Mouse (Mus musculus) hindbrain, embryonic 11.5 days (tissue): ENCODE results near the gene Pilra. TPM values are rescaled to one million over a fixed set of nuclear protein-coding genes. Genes with fewer than 3 reads are reported as not detected.

Experiments
- ATAC-seq: fragments of 200-750 bp; cut with Nextera tagmentation; 2 replicates; pipeline ENCODE4 v1.8.0; 2017; ENCODE audit warnings: mild to moderate bottlenecking, moderate TSS enrichment, moderate library complexity; ENCODE audit not compliant: low FRiP score
- DNase-seq: peaks from one replicate; pipeline ENCODE4 v3.0.0-alpha.2; 2015; ENCODE audit warnings: low spot score
- H3K27ac ChIP-seq: fragments of 300-500 bp; sonication (generic); 2 replicates; pipeline ENCODE4 v1.5.1; 2014; ENCODE audit warnings: mild to moderate bottlenecking, low read depth, low read length
- H3K27me3 ChIP-seq: fragments of 300-500 bp; sonication (generic); 2 replicates; pipeline ENCODE4 v1.6.1; 2014; ENCODE audit warnings: mild to moderate bottlenecking, low read length, moderate library complexity, mixed read lengths; ENCODE audit not compliant: control insufficient read depth, insufficient read depth
- H3K36me3 ChIP-seq: fragments of 300-500 bp; sonication (generic); 2 replicates; pipeline ENCODE4 v1.6.1; 2014; ENCODE audit warnings: mild to moderate bottlenecking, low read length, moderate library complexity, mixed read lengths; ENCODE audit not compliant: control insufficient read depth, insufficient read depth
- H3K4me1 ChIP-seq: fragments of 300-500 bp; sonication (generic); replicated peaks from 2 replicates; pipeline ENCODE4 v1.6.1; 2014; ENCODE audit warnings: low read length, mixed read lengths; ENCODE audit not compliant: control insufficient read depth, insufficient read depth
- H3K4me2 ChIP-seq: fragments of 300-500 bp; sonication (generic); replicated peaks from 2 replicates; pipeline ENCODE4 v1.6.1; 2014; ENCODE audit warnings: mild to moderate bottlenecking, low read depth, low read length
- H3K4me3 ChIP-seq: fragments of 300-500 bp; sonication (generic); 2 replicates; pipeline ENCODE4 v1.5.1; 2014; ENCODE audit warnings: low read depth, low read length
- H3K9ac ChIP-seq: fragments of 300-500 bp; sonication (generic); 2 replicates; pipeline ENCODE4 v1.6.1; 2014; ENCODE audit warnings: low read depth, low read length
- H3K9me3 ChIP-seq: fragments of 300-500 bp; sonication (generic); 2 replicates; pipeline ENCODE4 v1.6.1; 2016; ENCODE audit warnings: low read length; ENCODE audit not compliant: control insufficient read depth
- WGBS: fragments of 180-500 bp; shearing (Covaris S2); extraction: QIAGEN DNeasy Blood & Tissue Kit; methylation state at CpG from one replicate; pipeline ENCODE4 v1.1.7; 2014; 5-methylcytosine and 5-hydroxymethylcytosine counted together
- polyA plus RNA-seq: library from polyadenylated mRNA; unstranded; fragments of >200 nt; fragmentation: Nextera tagmentation; extraction: Ambion mirVana; gene quantifications from 2 replicates; pipeline ENCODE4 v1.2.1, GENCODE M21; 2014

Pilra gene
- polyA plus RNA-seq, 1 experiment from 2014 or later, result 0.97 TPM

DNA sequence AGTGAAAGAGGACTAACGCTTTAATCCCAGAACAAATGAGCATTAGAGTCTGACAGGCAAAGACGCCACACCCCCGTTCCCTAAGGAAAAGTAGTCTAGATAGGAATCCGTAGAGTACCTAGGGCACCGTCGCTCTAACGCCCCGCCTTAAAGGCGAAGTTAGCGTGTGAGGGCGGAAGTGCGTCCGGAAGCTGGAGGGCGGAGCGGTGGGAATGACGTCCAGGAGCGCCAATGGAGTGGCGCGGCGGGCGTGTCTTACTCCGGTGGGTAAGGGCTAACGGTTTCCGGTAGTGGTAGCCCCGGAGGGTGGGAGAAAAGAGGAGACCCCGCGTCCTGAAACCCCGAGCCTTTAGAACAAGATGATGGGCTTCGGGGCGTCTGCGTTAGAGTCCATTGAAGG lies 57.4 kb downstream of the Pilra start, which contains the start of gene Ppp1r35:
Gene Ppp1r35, plus strand, starts transcription at position 215 of the 400 bp plus-strand sequence.
- H3K4me1 ChIP-seq, result peaks cover 9% of the 10 kb centered on the region
- H3K9ac ChIP-seq, result peak within 1 kb of the TSS; percentile 92
- H3K27ac ChIP-seq, result peak within 1 kb of the TSS; percentile 91
- H3K9me3 ChIP-seq, result no peaks in the 10 kb centered on the region
- peak; percentile 96 for ATAC-seq
- peak within 1 kb of the TSS; percentile 96 for H3K4me2 ChIP-seq
- WGBS, result under 1% methylated on average over 31 of the region's 31 CpGs
- DNase-seq, result peak; percentile 99
- peak within 1 kb of the TSS; percentile 90 for H3K4me3 ChIP-seq
- no peaks in the 10 kb centered on the region for H3K27me3 ChIP-seq
- H3K36me3 ChIP-seq, result 0 out of 2 replicates have a peak, but pooled peaks cover 3% of the 10 kb centered on the region

DNA sequence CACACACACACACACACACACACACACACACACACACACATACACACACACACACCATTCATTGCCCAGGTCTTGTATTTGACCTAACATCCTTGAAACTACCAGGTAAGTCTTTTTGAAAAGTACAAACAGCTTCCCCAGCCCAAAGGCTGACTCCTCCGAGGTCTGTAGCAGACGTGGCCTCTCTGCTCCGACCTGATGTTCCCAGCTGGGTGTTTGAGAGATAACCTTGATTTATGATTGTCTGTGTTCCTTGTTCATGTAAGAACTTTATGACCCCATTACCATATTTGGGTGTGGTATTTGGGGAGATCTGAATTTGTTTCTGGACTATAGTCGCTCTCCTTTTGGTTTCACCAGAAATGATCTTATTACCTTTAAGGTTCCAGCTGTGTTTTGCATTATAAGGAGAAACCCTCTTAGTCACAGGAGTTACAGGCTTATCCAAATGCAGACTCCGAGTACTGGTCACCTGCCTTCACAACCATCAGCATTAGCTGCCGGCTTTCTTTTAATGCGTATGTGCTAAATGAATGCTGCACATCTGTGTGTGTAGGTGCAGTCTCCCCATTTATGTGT lies 58.7 kb downstream of the Pilra start:
- Histone ChIP-seq H3K9me3 (no peaks in the 10 kb centered on the region), H3K4me1 (peaks cover 2% of the 10 kb centered on the region; the same call in 1 of the 2 replicates), H3K4me2 (no peak overlapping the region), H3K9ac (no peak overlapping the region), H3K4me3 (no peak overlapping the region), H3K27me3 (no peaks in the 10 kb centered on the region), H3K36me3 (0 out of 2 replicates have a peak, but pooled peaks cover 3% of the 10 kb centered on the region), H3K27ac (no peak overlapping the region)
- 82% methylated on average over 7 of the region's 7 CpGs for WGBS
- DNase-seq, result no peak
- ATAC-seq, result no peak

DNA sequence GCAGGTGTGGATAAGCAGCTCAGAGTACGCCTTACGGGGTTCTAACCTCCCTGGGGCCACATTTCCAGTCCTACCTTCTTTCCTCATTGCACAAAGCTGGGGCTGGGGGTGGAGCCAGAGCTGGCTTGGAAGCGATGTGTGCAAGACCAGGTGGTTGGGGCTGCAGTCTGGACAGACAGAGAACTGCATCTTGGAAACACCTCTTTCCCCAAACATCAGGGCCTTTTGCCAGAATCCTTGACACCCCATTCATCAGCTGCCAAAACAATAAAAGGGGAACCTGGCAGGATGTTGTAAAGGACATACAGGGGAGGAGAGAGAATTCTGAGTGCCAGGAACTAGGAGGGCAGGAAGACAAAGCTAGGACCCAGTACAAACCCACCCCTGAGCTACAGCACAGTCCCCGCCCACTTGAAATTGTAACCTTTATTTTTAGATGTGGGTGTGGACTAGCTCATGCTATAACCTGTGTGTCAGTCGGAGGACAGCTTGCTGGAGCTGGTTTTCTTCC lies 59.6 kb downstream of the Pilra start:
- H3K4me2 ChIP-seq, result no peak overlapping the region
- H3K27me3 ChIP-seq, result no peaks in the 10 kb centered on the region
- peaks cover 2% of the 10 kb centered on the region; the same call in 1 of the 2 replicates for H3K4me1 ChIP-seq
- DNase-seq (no peak), ATAC-seq (no peak)
- H3K36me3 ChIP-seq, result 0 out of 2 replicates have a peak, but pooled peaks cover 3% of the 10 kb centered on the region
- H3K9me3 ChIP-seq, result no peaks in the 10 kb centered on the region
- no peak overlapping the region for H3K4me3 ChIP-seq
- H3K27ac ChIP-seq, result no peak overlapping the region
- H3K9ac ChIP-seq, result no peak overlapping the region
- 58% methylated on average over 5 of the region's 5 CpGs for WGBS

DNA sequence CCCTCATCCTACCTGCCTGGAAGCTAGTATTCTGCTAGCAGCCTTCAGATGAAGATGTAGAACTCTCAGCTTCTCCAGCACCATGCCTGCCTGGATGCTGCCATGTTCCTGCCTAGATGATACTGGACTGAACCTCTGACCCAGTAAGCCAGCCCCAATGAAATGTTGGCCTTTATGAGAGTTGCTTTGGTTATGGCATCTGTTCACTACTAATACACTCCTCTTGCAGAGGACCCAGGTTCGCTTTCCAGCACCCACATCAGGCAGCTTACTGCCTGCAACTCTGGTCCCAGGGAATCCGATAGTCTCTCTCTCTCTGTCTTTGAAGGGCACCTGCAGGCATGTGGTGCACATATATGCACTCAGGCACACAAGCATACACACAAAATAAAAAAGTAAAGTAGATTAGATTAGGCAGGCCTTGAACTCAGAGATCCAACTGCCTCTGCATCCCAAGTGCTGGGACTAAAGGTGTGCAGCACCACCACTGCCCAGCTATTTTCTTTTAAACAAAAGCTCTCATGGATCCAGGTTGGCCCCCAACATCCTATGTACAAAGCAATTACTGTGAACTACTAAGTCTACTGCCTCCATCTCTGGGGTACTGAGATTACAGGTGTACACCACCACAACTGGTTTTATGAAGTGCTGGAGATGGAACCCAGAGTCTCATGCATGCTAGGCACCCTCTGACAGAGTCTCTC lies 60.3 kb downstream of the Pilra start:
- 94% methylated on average over 2 of the region's 2 CpGs for WGBS
- no peak overlapping the region for H3K9ac ChIP-seq
- no peak for DNase-seq

DNA sequence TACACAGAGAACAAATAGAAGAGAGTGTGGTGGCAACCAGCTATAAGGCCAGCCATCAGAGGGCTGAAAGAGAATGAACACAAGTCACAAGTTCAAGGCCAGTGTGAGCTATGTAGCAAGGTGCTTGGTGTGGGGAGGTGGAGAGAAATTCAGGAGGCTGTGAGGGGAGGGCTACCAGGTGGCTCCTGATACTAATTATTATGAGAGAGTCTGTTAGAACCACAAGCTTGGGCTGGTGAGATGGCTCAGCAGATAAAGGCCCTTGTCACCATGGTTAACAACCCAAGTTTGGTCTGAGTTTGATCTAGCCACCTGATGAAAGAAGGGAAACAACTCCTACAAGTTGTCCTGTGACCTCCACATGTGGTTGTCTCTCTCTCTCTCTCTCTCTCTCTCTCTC lies 63.3 kb downstream of the Pilra start:
- H3K4me2 ChIP-seq, result no peak overlapping the region
- no peak for ATAC-seq
- no peaks in the 10 kb centered on the region for H3K4me1 ChIP-seq
- H3K36me3 ChIP-seq, result no peaks in the 10 kb centered on the region
- DNase-seq, result no peak
- H3K4me3 ChIP-seq, result no peak overlapping the region
- H3K9me3 ChIP-seq, result no peaks in the 10 kb centered on the region
- no peak overlapping the region for H3K9ac ChIP-seq
- H3K27ac ChIP-seq, result no peak overlapping the region
- H3K27me3 ChIP-seq, result no peaks in the 10 kb centered on the region

More for the DNA sequence above, 60.3 kb downstream of the Pilra start:
- Histone ChIP-seq H3K9me3 (no peaks in the 10 kb centered on the region), H3K36me3 (no peaks in the 10 kb centered on the region), H3K4me1 (peaks cover 2% of the 10 kb centered on the region; the same call in 1 of the 2 replicates), H3K27ac (no peak overlapping the region), H3K4me2 (no peak overlapping the region), H3K27me3 (no peaks in the 10 kb centered on the region), H3K4me3 (no peak overlapping the region)
- no peak for ATAC-seq

Other genes starting within 250 kb of the Pilra start
- gene Mospd3, start 235.2 kb downstream of the Pilra start, polyA plus RNA-seq, result 22.6 and 22.9 TPM in 2 replicates
- gene Pcolce, start 222.5 kb downstream of the Pilra start, polyA plus RNA-seq, result 67.0 and 87.3 TPM in 2 replicates
- 0.15 and 0.27 TPM in 2 replicates for gene Fbxo24, start 207.3 kb downstream of the Pilra start, polyA plus RNA-seq
- 25.9 and 28.5 TPM in 2 replicates for gene Lrch4, start 207.2 kb downstream of the Pilra start, polyA plus RNA-seq
- gene Gm20605, start 207.1 kb downstream of the Pilra start, polyA plus RNA-seq, result 5.0 and 6.3 TPM in 2 replicates
- 7.1 TPM in 2 replicates for gene Sap25, start 194.9 kb downstream of the Pilra start, polyA plus RNA-seq
- gene Irs3, start 190.6 kb downstream of the Pilra start, polyA plus RNA-seq, result 0.22 and 0.38 TPM in 2 replicates
- 13.7 TPM in 2 replicates for gene Agfg2, start 151.6 kb downstream of the Pilra start, polyA plus RNA-seq
- gene Nyap1, start 94.7 kb downstream of the Pilra start, polyA plus RNA-seq, result 2.9 and 5.3 TPM in 2 replicates
- gene Tsc22d4, start 90.6 kb downstream of the Pilra start, polyA plus RNA-seq, result 56.4 and 64.0 TPM in 2 replicates
- 64.9 and 78.4 TPM in 2 replicates for gene Ppp1r35, start 57.4 kb downstream of the Pilra start, polyA plus RNA-seq
- 9.9 and 14.9 TPM in 2 replicates for gene Mepce, start 48.6 kb downstream of the Pilra start, polyA plus RNA-seq
- 13.5 and 17.2 TPM in 2 replicates for gene Zcwpw1, start 48.5 kb downstream of the Pilra start, polyA plus RNA-seq
- not detected in 2 replicates for gene Pilrb1, start 21.8 kb upstream of the Pilra start, polyA plus RNA-seq
- not detected in 2 replicates for gene Pilrb2, start 35.5 kb upstream of the Pilra start, polyA plus RNA-seq
- not detected in 2 replicates for gene Cyp3a13, start 85.3 kb upstream of the Pilra start, polyA plus RNA-seq
- gene Gjc3, start 126.8 kb upstream of the Pilra start, polyA plus RNA-seq, result 0.17 and 0.23 TPM in 2 replicates
- not detected in 2 replicates for gene Azgp1, start 145.2 kb upstream of the Pilra start, polyA plus RNA-seq
- gene Smok3a, start 185.0 kb upstream of the Pilra start, polyA plus RNA-seq, result not detected in 2 replicates
- not detected in 2 replicates for gene Smok3b, start 185.1 kb upstream of the Pilra start, polyA plus RNA-seq
- not detected in 2 replicates for gene Smok3c, start 216.9 kb upstream of the Pilra start, polyA plus RNA-seq
- gene Zkscan1, start 248.8 kb upstream of the Pilra start, polyA plus RNA-seq, result 32.5 and 39.4 TPM in 2 replicates